Mouse (Mus musculus) gonadal fat pad, adult 2 months (tissue): Measurements from ENCODE around the gene Flrt1. TPM values are rescaled to one million over a fixed set of nuclear protein-coding genes. Genes with fewer than 3 reads are reported as not detected.

Experiments
- DNase-seq: peaks from one replicate; pipeline ENCODE4 v3.0.0-alpha.2; 2012; ENCODE audit warnings: low read depth
- polyA plus RNA-seq: library from polyadenylated mRNA; depleted of rRNA; stranded (reverse); fragments of >200 nt; gene quantifications from 2 replicates; pipeline ENCODE4 v1.2.3, GENCODE M21; 2012

The Flrt1 gene
- polyA plus RNA-seq, 1 experiment: 0.51 TPM

DNA sequence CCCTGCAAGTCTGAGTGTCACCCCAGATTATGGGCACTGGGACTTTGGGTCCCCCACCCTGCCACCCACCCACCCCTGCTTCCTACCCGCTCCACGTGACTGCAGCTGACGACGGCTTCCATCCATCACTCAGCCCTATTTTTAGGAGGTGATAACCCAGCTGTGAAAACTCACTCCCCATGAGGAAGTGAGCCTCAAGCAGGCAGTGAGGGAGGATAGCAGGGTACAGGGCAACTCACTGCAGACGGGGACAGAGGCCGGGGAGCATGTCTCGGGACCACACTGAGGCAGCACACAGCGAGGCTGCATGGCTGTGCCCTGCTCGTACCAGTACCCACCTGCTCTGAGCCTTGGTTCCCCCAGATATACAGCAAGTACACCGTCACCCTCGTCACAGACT, 24.8 kb upstream of the Flrt1 start:
- no peak for DNase-seq

DNA sequence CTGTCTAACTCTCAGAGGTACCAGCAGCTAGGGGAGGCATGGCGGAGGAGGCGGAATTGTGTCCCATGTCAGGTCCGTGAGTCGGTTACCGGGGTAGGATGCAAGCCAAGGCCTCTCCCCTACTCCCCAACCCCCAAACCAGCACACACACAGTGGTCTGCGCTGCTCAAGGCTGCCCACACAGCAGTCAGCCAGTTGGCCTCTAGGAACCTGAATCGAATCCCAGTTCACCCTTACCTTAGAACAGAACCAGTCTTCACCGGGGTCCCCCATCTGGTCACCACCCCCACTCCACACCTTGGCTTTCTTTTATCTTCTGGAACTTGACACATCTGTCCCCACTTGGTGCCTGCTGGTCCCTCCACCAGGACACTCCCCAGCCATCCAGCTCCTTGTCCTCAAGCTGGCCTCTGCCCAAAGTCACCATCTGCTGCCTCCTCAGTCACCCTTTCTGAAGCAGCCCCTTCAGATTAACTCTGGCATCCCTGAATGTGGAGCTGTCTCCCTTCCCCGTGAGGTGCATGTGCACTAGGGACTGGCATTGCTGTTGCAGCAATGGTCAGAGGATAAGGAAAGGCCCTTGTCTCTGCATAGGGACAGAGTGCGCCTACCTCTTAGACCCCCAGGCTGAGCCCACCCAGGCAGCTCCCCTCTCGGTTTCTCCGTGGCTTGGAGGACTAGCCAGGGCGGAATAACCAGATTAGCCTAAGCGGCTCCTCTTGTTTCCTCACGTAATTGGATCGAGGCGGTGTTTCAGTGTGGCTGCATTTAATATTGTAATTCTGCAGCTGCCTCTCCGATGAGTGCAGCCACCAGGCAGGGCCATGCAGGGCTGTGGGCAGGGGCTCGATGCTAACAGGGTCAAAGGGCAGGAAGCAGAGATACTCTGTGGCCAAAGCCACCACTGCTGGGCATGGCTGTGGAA, 23.3 kb upstream of the Flrt1 start:
- no peak for DNase-seq

DNA sequence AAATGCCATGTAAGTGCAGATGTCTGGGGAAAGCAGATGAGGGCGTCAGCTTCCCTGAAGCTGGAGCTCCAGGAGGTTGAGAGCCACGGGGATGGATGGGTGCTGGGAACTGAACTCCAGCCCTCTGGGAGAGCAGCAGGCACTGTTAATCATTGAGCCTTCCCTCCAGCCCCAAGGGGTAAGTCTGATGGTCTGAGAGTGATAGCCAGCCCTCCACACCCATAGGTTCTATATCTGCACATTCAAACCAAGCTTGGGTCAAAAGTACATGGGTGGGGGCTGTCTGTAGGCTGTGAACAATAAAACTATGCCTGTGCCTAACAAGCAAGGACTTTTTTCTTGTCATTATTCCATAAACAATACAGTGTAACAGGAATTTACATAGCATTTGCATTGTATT, 21.4 kb upstream of the Flrt1 start:
- no peak for DNase-seq

DNA sequence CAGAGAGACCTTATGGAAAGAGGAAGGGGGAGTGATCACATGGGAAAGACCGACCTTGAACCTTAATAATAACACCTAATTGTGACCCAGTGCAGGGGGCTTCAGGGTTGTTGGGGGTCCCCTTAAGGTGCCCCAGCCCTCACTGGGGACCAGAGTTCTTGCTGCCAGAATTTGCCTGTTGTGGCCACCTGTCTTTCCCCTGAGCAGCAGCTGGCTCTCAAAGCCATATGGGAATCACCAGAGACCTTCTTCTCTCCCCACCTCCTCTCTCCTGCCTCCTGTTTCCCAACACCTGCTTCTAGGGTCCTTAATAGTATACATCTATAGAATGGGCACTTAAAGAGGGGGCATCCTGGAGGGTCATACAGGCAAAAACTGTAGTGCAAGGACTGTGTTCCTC, 20.7 kb upstream of the Flrt1 start:
- no peak for DNase-seq

DNA sequence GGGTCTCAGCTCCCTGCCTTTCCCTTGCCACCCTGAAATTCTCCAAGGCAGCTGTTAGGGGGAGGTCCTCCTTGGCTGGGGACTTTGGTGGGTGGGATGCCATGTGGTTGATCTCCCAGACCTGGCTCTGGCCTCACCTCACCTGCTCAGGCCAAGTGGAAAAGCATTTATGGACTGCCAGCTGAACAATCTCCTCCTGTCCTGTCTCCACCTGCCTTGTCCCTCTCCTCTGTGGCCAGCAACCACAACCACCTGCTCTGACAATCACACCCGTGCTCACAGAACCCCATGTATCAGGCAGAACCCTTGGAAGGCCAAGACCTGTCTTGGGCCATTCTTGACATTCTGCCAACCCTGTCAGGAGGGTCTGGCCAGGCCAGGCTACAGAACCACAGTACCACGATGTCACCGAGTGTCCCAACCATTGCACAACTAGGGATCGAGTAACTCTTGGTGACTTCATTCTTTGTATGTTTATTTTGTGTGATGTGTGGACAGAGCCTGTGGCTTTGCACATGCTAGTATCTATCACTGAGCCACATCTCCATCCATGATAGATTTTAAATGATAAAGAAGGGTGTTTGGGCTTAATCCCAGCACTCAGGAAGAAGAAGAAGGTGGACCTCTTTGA, 20.1 kb upstream of the Flrt1 start:
- no peak for DNase-seq

DNA sequence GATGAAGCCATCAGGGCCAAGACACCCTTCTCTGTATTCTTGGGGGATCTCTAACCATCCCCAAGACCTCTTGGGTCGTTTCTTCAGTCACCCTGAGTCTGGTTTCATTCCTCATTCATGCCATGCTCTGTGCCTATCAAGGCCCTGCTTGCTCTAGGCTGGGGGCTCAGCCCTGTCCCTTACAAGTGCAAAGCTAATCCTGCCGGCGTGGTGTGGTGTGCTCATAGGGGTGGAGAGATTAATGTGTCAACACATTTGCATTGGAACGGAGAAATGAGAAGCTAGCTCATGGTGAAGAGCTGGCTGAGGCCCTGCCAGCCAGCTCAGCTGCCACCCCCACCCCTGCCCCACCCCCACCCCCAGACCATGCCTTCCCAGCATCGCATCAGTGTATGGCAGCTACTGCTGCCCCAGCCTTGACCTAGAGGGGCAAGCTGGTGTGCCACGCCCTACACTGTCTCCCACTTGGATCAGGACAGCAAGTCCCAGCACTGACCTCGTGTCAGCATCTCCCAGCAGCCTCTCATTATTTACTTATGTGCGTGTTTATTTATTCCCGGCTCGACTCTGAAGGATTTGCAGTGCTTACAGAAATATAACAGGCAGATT, 17.3 kb upstream of the Flrt1 start:
- DNase-seq: no peak

DNA sequence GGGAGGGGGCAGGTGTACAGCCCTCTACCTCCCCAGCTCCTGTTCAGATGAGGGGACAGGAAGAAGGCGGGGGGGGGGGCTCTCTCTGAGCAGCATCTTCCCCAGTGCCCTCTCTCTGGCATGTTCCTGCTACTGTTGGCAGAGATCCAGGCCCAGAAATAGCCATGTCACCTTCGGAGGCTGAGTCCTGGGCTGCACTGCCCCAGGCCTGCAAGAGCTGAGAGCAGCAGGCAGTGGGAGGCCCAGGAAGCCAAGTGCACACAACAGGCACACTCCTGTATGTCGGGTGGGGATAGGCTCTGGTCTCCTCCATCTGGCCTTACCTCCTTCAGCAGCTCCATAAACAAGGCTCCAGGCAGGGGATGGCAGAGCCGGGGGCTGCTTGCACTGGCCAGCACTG, 16.7 kb upstream of the Flrt1 start:
- no peak for DNase-seq

DNA sequence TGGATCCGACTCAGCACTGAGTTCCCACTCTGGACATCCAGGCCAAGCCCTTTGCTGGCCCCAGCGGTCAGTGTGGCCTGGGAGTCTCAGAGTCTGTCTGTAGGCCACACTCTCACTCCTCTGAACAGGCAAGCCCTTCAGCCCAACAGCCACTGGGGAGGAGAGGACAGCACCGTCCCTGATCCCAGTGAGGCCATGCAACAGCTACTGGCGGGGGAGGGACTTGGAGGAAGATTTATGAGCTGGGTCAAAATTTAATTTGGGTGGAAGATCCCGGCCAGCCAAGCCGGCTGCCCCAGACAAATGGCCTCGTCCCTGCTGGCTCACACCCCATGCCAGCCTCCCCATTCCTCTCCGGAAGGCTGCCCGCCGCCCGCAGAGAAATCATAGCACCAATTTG, 15.7 kb upstream of the Flrt1 start:
- DNase-seq: no peak

DNA sequence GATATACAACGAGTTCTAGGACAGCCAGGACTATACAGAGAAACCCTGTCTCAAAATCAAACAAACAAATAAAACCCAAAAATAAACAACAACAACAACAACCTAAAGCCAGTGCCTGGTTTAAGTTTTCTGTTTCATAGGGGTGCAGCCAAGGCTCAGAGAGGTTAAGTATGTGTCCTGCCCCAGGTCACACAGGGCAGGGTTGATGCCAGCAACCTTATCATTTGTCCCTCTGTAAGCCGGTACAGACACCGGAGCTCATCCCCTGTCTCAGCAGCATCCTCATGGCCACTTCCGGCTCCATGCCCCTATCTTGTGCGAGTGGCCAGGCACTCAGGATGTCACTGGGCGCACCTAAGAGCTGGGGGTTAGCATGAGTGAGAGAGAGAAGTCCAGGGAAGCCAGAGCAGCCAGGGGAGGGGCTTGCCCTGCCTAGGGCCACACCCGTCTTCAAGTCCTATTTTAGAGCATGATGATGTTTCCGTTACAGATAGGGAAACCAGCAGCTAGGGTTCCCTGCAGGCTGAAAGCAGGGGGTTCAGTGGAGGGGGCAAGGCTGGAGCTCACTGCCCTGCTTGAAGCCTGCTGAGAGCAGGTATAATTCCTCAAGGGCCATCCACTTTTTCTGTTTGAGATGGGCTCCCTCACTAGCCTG, 12.3 kb upstream of the Flrt1 start:
- DNase-seq: no peak

DNA sequence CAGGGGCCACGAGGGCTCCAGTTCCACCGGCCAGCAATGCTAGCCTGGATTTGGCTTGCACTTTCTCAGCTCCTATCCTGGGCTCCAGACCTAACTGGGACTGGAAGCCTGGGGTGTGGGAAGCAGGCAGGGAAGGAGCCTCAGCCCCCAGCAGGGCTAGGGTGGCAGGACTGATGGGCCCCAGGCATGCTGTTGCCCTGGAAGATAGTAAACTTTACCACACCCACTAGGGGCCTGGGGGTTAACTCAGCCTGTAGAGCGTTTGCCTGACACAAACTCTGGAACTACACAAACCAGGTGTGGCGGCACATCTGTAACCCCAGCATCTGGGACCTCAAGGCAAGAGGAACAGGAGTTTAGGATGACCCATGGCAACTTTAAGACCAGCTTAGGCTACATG, 11.6 kb upstream of the Flrt1 start:
- no peak for DNase-seq

DNA sequence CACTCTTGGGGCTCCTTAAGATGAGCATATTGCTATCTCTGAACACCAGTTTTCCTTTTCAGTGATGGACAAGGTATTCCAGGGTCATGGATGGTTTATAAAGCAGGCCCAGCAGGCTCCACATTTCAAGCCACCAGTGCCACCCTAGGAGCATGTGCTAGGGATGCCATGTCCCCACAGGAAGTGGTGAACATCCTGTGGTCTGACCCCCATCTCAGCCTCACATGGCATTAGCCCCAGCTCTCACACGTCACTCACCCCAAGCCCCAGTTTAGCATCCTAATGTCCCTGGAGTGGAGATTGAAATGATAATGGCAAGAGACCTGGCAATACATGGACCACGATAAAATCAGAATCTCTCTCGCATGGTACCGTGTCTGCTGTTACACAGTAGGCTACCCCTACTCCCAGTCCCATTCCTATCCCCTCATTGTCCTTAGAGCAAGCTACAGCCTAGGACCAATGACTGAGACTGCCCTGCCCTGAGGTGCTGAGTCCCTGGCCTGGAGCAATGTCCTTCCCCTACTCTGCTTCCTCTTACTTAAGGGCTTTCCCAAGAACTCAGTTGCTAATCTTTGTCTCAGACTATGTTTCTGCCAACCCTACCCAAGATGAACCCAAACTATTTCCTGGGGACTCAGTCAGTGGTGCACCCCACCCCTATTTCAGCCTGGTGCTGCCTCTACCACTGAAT, 10.7 kb upstream of the Flrt1 start:
- no peak for DNase-seq

DNA sequence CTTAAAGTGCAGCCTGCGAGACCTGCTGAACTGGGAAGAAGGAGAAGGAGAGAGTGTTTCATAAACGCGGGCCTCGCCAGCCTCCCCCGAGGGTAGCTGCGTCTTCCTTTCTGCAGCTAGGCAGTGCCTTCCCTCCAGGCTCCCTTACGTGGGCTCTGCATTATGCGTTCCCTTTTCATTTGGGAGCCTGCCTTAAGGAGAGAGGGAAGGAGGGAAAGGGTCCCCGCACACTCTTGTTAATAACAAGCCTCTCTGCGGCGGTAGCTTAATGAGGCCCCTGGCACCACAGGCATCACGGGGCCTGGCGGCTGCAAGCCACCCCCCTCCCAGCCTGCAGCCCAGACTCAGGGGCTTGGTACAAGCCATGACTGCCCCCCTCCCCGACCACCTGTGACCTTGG, 8.0 kb upstream of the Flrt1 start:
- DNase-seq: no peak

DNA sequence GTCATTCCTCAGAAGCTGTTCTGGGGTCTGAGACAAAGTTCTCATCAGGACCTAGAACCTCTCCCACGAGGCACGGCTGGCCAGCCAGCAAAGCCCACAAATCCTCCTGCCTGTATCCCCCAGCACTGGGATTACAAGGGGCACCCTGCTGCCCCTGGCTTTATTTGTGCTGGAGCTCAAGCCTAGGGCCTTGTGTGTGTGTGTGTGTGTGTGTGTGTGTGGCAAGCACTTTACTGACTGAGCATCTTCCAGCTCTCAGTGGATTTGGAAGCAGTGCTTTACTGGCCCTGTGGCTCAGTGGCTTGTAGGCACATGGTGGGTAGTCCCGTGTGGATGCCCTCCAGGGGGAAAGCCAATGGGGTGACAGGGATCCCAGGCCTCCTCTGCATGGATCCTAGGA, 7.1 kb upstream of the Flrt1 start:
- no peak for DNase-seq

DNA sequence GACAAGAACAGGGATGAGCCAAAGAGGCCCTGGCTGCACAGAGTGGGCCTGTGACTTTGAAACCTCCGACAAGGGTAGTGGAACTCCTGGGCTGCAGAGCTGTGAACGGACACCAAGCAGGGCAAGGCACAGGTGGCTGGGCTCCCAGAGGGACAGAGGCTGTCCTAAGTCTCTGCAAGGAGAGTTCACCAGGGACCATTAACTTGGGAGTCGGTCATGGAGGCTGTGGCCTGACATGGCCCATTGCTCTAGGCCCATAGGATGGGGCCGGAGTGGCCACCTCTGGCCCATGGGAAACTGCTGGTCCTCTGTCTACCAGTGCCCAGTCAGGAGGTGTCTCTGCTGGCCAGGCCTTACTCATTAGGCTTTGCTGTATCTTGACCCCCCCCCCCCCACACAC, 6.2 kb upstream of the Flrt1 start:
- DNase-seq: no peak

DNA sequence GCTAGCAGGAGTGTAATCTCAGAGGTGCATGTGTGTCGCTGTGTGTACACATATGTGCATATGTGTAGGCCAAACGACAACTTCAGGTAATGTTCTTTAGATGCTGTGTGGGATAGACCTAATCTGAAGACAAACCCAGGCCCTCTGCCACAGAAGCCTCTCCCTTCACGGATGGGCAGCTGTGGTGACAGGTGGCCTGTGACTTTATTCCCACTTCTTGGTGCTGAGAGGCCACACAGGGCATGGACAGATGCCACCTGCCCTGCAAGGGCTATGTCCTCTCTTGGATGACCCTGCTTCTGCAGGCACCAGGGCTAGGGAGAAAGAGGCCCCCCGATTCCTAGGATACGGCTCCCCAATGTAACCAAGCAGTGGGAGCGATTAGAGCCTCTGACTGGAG, 5.8 kb upstream of the Flrt1 start:
- DNase-seq: no peak

DNA sequence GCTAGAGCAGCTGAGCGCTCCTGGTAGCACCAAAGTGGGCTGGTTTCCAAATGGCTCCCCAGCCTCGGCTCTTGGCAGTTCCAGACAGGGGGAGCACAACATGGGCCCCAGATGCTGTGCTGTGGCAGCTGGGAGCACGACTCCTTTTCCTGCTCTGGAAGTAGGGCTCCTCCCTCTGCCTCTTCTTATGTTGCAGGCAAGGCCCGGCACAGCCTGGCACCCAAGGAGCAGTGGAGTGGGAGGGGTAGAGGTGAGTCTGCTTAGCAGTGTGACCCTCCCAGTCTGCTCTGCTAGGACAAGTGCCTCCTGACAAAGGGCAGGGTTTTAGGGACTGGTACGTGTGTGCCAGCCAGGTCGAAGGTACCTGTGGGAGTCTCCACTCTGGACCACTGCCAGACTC, 5.3 kb upstream of the Flrt1 start:
- peak; percentile 26 for DNase-seq

DNA sequence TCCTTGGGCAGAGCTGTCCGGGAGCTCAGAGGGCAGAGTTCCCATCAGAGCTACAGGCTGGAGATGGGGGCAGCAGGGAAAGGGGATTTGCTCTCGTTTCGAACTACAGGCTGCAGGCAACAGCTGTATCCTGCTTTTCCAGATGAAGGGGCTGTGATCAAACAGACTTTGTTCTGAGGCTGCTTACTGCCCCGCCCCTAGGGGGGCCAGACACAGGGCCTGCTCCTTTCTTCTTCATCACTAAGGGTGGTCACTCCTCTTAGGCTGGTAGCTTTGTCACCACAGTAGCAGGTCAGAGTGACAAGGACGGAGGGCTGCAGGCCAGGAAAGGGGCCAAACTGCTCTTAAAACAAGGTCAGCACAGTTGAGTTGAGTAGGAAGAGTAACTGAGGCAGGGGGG, 4.6 kb upstream of the Flrt1 start:
- no peak for DNase-seq

DNA sequence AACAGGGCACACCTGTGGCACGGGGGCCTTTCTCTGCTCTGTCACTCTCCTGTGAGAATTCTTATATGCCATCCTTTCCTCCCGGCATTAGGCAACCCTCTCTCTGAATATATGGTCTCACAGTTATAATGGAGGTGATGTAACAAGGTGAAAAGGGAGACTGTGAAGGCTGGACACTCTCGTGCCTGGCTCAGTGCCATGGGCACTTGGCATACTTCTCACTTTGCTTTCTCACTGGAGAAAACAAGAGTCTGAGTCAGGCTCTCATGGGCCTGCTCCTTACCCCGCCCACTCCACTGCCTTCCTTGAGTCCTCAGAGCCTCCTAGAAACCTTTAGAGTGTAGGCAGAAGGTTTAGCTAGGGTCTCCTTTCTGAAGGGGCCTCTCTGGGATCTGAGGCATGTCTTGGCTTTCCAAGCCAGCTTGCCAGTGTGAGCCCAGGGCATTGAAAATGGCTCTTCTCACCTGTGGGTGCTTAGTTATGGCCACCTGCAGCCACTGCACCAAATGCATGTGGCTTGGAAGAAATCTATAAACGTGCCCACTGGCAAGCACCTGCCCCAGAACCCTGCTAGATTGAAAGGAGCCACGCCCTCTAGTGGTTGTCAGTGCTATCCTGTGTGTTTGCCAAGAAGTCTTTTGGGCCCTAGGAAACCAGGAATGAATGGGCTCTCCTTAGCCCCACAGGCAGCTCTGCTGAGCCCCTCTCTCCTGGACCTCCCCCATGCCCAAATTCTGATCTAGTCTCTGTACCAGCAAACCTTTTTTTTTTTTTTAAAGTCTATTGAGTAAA, 2.8 kb upstream of the Flrt1 start:
- DNase-seq: no peak

DNA sequence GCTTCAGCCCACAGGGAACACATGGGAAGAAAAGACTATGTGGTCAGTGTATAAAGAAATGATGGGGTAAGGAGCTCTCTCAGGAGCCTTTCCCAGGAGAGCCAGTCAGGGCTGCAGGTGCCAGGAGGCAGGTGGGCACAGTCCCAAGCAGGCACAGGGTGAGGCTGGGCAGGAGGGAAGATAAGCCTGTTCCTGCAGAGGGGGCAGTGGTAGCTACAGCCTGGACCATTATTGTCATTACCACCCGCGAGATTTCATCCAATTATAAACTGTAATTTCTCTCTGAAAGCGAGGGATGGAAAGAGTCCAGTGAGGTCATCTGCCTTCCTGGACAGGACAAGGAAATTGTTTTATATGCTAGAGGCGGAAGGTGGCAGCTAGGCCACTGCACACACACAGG, 1.6 kb upstream of the Flrt1 start:
- DNase-seq: no peak

DNA sequence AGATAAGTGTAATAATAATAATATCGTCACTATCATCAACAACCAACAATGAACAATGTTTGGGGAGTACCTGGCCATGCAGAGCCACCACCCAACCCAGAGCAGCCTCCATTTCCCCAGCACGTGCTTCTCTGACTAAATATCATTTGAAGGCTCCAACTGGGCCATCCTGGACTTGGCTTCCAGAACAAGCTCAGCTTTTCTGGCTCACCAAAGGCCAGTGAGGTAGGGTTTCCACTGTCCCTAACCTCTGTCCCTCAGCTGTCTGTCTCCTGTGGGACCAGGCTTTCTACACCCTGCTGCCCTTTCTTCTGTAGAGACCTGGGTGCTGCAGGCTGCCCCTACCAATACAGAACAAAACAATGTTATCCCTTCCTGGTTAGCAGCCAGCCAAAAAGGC, 1.0 kb upstream of the Flrt1 start:
- DNase-seq: no peak

DNA sequence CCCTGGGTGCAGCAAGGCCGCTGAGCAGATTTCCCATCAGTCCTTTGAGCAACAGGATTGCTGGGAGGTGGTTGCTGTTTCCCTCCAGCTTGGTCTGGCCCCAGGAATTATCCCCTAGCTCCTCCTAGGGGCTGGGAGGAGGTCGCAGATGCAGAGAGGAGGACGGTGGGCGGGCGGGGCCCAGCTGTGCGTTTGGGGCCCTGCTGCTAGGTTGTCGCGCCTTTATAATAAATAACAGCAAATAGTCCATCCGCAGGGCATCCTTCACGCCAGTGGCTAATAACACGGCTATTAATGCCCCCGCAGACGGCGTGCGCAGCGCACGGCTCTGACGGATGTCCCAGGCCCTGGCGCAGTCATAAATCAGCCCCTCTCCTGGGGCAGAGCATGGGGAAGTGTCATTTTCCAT, 1.5 kb downstream of the Flrt1 start:
- DNase-seq: no peak
